Mouse (Mus musculus): Measurements from ENCODE around the gene Tab1.

Tab1 gene

DNA sequence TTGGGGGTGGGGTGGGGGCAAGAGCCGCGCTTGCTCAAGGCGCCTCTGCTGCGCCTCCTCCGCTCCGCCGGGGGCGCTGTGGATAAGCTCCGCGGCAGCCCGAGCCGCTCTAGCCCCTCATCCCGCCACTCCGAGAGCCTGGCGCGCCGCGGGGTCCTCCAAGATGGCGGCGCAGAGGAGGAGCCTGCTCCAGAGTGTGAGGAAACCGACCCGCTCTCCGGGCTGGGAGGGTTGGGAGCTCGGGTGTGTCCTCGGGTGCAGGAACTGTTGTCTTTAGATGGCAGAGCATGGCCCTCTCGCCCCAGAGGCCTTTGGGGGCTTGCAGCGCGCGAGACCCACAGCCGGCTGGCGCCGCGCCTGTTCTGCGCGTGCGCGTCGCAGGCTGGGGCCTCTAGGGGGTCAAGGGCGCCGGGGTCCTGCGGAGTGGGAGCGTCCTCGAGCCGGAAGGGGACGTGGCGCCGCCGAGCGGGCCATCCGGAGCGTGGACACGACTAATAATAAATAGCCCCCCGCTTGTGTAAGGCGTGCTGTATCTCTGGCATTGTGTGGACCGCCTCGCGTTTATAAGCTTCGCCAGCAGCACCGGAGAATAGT is at the start of gene Tab1:
Gene Tab1 (plus strand): TSS at position 135 of the 594 bp plus-strand sequence.
- DNase-seq = peak; percentile 83 to 89

DNA sequence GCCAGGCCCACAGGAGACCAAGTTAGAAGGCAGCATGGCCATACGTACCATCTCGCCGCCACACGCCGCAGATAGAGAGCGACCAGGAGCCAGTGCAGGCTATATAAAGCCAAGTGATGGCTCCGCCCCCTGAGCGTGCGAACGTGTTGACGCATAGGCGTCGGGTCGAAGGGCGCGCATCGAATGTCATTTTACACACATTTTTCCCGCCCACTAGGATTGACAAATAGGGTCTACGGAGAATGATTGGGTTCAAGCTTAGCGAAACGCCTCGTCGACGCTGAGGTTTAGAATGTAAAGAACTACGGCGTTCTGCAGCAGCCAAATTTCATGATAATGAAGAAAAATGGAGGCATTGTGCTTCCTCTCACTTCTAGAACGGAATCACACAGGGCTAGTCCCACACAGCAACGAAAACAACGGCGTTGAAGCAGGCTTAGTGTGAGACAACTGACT is 49.6 kb upstream of the Tab1 start:
- DNase-seq = peak; percentile 95 to 98

DNA sequence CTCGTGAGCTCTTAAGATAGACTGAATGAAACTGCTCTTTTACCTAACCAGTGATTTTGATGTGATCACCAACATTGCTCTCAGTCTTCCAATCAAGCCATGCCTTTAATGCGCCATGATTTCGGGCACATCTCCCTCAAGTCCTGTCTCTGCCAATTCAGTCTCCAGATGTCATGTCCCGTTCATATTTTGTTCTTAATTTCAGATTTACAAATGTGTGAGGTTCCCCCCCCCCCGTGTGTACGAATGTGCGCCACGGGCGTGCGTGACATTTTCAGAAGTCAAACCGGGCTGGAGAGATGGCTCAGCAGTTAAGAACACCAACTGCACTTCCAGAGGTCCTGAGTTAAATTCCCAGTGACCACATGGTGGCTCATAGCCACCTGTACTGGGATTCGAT is 49.2 kb upstream of the Tab1 start:
- peak in 1 of 2 experiments; percentile 21 for DNase-seq

DNA sequence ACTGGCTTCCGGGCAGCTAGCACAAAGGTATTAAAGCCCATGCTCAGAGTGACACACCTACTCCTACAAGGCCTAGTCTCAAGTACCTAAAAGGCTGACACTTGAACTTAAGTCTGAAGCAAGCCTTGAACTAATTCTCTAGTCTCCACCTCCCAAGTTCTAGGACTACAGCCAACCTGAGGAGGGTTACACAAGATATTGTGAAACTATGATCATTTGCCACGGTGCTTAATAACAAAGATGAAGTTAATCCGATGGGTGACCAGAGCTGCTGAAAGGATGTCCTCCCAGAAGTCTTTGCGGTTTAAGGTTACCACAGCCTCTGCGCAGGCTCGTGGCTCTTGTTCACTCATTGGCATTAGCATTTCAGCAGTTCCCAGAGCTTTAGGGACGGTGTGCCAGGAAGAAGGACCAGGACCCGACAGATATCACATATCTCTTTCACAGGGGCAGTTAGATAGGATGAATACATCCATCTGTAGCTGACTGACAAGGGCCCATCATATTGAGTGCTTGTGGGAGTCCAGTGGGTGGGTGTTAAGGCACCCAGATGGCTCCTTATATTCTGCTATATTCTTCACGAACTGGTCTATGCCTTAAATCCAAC is 45.4 kb upstream of the Tab1 start:
- no peak for DNase-seq

DNA sequence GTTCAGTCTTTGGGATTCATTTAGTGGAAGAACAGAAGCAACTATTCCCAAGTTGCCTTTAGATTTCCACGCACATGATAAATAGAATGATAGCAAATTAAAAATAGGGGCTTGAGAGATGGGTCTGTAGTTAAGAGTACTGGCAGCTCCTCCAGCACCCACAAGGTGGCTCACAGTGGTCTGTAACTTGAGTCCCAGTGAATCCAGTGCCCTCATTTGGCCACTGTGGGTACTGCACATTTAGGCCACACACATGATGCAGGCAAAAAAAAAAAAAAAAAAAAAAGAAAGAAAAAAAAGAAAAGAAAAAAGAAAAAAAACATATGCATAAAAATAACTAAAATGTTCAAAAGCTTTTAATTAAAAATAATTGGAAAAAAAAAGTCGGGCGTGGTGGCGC is 44.3 kb upstream of the Tab1 start:
- peak; percentile 80 to 89 for DNase-seq

DNA sequence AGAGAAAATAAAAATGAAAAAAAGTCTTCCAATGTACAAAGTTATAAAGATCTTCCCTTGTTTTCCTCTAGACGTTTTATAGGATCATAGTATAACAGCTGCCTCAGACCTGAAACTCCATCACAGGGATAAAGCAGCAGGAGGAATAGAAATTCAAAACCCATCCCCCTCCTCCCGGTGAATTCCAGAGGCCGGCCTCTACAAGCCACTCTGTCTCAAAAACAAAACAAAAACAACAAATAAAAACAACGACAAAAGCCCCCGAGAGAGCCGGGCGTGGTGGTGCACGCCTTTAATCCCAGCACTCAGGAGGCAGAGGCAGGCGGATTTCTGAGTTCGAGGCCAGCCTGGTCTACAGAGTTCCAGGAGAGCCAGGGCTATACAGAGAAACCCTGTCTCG is 42.8 kb upstream of the Tab1 start:
- no peak for DNase-seq

DNA sequence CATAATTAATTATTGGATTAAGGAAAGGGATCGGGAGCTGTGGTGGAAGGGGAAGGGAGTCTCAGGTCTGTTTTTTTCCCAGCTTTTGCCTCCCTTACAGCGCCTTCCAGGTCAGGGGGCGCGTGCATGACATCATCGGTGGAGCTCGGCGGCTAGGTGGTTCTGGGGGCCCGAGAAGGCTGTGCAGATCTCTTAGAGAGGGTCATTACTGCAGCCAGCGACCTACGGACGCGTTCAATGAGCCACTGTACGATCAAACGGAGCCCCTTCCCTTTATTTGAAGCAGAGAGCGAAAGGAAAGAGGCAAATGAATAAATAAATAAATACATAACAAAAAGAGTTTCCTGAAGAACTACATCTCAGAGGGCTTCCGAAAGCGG is 42.2 kb upstream of the Tab1 start:
- no peak for DNase-seq

DNA sequence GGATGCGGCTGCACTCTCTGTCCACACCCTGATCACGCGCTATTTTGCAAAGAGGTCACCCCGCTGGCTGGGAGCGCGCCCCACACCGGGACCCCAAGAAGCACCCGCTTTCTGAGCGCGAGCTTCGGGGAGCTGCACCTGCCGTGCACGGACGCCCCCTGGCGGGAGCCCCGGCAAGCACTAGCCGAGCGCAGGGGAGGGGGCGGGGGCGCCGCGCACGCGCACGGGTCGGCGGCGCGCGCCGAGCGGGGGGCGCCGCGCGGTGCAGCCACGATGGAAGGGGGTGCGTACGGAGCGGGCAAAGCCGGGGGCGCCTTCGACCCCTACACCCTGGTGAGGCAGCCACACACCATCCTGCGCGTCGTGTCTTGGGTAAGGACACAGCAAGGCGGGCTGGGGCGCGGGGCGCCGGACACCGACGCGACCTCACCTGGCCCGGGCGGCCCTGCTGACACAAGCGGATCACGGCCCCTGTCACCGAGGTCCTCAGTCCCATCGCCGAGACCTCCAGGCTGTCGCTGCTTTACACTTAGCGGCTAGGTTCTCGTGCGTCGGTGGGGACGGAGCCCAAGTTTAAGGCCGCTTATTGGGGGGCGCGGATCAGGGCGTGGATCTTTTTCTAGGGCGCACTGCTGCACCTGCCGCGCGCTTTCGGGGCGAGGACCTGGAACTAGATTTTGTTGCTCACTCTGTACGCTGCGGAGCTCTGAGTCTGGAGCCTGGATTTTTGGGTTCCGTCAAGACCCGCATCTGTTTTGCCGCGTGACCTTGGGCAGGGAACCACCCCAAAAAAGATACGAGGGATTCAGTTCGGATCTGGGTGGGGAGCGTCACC is 41.6 kb upstream of the Tab1 start, which contains the start of the genes Syngr1 and Rpl3:
Gene Syngr1 (plus strand): TSS at position 214 of the 835 bp plus-strand sequence.
Gene Rpl3 (minus strand): TSS at position 748 of the 835 bp plus-strand sequence.
- peak; percentile 45 to 76 for DNase-seq

DNA sequence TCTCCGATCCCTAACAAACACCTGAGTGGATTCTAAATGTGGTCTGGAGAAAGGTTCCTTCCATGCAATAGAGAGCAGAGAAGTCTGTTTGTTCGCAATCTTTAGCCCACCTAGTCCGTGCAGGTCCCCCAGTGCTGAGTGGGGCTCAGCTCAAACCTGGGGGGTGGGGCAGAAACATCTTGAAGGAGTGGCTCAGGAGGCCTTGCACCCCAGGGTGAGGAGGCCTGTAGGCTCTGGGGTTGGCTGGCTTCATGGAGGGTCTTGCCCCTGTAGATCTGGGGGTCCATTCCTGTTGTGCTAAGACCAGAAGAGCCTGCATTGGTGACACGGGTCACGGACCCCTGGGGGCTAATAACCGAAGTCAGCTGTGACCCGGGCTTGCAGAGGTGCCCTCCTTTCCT is 40.9 kb upstream of the Tab1 start:
- DNase-seq = no peak

DNA sequence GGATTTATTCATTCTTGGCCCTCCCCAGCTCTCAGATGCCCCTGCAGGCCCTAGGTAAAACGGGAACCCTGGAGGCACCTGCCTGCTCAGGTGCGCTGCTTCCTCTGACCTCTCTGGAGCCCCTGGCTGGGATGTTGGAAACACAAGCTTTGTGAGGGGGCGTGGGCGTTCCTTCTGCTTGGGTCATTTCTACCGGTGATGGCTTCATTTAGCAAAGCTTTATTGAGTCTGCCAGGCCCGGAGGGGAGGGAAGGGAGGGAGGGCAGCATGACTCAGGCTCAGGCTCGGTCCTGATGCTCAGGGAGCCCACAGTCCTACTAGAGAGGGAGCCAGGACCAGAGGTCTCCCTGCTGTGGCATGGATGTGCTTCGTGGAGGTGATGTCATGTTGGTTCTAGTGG is 40.3 kb upstream of the Tab1 start:
- no peak for DNase-seq

DNA sequence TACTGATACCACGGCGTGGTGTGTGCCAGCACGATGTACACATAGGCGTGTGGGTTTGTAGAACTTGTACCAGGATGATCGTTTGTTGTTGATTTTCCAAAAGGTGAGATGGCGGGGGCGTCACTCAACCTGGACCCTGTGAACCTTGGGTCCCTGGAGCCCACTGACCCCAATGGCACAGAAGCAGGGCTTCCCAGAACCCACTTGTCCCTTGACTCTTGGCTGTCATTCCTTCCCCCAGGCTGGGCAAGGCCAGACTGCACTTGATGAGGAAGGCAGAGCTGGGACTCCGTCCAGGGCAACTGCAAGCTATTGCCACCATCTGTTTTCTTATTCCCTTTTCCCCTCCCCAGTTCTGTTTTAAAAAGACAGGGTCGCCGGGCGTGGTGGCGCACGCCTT is 38.7 kb upstream of the Tab1 start:
- DNase-seq = no peak

DNA sequence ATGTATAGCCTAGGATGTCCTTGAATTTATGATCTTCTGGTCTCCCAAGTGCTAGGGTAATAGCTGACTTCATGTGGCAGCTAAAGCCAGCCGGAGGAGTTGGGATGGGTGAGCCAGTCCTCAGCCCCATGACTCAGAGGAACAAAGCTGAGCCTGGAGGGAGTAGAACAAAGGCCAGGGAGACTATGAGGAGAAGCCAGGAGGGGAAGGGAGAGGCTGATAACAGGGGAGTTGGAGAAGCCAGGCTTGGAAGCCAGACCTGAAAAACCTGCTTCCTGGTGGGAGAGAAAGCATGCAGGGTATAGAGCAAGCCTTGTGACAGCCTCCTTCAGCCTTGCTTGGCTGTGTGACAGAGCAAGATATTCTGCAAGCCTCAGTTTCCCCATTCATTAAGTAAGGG is 37.3 kb upstream of the Tab1 start:
- no peak for DNase-seq

DNA sequence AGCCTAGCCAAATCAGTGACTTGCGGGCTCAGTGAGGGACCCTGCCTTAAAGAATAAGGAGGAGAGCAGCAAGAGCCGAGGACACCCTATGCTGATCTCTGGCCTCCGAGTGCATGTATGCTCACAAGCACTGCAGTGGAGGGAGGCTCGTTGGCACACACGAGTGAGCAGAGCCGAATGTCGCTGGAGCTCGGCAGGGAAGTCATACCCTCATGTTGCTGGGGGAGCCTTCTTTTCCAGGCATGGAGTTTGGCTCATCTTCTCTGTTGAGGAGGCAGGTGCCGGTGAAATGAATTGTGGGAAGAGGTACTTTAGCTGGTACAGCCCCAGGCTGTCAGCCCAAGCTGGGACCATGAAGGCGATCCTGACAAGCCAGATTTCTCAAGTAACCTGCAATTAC is 36.5 kb upstream of the Tab1 start:
- no peak for DNase-seq

DNA sequence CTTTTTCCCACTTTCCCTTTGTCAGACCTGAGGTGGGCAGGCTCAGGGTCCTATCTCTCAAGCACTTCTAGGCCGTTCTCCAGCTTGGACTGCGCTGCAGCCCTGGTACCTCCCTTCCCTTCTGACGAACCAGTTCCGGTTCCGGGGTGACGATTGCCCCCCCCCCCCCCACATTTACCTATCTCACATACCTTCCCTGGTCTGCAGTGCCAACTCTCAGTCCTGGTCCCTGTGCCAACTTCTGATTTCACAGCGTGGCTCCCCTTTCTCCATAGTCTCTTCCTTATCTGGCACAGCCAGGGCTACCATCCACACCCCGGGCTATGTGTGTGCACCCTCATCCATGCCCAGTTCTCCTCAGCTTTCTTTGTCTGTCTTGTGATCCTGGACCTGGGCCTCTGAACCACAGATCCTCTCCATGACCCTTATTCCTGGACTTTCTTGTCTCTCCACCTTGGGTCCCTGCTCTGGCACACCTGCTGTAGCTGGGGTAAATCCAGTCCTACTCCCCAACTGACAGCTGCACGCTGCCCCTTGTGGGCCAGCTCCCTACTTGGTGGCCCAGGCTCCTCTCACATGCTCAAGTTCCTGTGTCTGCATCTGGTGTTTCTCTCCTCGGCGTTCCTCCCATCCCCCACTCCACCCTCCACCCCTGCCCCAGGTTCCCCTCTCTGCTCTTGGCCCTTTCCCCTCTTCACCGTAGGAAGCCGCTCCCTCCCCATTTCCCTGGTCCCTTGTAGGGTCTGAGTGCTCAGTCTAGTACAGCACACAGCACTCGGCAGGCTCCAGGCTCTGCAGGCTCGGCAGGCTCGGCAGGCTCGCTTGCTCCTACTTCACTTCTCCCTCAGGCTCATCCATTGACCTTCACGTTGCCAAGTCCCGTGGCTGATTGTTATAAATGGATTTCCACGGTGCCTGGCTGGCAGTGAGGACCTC is 35.7 kb upstream of the Tab1 start:
- no peak for DNase-seq

DNA sequence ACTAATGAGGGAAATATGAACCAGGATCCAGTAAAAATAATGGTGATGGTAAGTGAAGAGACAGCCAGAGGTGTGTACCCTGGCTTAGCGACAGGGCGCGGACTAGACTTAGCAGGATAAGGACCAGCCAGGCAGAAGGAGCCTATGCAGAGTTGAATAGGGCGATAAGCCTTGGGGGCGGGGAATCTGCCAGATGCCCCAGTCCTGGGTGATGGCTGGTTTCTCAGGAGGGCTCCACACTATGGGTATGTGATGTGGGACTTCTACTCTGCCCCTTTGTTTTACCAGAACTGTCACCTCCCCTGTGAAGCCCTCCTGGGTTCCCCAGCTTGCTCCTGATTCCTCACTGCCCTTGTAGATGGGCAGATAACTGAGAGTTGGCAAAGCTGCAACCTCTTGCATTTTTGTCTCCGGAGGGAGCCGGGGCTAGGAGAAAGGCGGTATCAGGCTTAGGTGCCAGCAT is 34.9 kb upstream of the Tab1 start:
- DNase-seq = no peak

DNA sequence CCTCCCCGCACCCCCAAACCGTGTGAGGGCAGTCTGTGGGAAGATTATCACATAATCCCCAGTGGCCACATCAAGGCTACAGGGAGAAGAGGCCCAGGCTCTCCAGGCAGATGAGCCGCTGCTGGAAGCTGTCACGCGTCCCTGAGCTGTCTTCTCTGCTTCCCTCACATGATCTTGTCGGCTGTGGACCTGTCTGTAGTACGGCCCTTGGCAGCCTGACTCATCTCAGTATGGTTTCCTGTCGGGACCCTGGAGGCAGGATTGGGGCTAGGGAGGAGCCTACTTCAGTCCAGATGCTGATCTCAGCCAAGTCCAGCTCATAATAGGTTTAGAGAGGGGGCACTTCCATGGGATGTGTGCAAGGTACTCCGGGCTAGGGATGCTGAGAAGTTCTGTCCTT is 34.1 kb upstream of the Tab1 start:
- DNase-seq = no peak

DNA sequence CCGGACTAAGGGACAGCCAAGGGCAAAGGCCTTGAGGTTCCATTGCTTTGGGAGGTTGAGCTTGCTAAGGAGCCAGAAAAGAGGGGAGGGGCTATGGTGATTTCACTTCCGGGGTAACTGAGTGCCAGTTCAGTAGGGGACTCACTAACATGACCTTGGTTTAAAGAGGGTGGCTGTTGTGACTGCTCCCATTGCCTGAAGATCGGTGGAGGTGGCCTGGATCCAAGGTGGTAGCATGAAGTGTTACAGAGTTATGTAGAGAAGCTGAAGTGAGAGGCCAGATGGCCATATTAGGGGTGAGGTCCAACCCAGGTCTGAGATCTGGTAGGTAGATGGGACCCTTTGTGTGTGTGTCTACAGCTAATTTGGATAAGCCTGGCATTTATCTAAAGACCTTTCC is 33.5 kb upstream of the Tab1 start:
- DNase-seq = no peak

DNA sequence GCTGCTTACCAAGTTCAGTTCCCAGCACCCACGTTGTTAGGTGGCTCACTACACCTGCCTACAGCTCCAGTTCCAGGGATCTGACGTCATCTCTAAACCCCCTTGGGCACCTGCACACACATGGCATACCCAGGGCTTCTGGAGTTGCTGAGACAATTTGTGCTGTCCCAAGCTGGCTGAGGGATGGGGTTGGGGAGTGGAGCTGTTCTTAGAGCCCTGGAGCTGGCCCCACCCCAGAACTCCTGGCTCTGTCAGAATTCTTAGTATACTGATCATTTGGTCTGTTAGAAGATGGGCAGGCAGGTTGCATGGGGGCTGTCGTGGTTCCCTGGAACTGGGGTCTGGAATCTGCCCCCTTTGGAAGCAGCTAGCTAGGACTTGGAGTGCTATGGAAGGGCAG is 32.7 kb upstream of the Tab1 start:
- no peak for DNase-seq

DNA sequence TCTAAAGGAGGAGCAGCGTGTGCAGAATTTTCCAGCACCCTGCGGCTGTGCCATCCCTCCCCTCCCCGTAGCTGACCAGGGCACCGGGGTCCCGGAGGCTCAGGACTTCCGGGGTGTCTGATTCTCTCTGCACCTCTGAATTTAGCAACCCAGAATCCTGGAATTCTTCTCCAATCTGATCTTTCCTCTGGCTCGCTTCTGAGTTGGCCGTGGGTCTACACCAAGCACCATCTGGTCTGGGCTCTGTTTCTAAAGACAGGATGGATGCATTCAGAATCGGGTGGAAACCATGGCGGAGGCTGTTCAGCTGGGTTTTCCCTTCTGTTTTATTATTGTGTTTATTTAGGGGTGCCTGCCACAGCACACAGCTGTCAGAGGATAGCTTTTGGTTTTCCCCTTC is 32.1 kb upstream of the Tab1 start:
- DNase-seq = no peak

DNA sequence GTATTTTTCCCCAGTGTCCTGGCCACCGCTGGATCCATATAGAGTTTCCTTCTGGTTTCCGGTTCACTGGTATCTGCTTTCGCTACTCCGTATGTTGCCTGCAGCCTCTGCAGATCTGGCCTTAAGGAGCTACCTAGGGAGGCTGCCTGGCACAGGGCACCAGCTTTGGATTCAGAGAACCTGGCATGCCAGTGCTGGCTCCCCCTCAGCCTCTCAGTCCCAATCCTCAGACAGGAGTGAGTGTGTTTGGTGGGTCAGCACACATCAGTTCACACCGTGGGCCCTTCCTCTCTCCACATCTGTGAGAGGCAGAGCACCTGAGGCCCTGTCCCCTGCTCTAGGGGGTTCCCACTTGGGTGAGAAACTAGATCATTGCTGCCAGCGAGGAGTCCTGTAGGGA is 31.4 kb upstream of the Tab1 start:
- no peak for DNase-seq

DNA sequence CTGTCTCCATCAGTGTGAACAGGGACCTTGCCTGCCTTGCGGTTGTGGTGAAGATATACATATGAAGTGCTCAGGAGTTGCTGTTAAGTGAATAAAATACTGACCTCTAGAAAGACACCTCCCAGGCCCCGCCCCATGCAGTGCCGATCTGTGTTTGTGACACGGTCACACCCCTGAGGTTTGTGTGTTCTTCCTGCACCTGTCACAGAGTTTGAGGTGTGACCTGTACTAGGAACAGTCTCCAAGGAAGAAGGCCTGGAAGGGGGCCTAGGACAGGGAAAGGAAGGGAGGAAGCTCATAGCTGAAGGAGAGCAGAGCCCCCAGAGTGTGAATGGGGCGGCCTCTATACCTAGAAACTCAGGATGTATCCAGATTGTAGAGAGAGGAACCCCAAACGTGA is 30.4 kb upstream of the Tab1 start:
- DNase-seq = no peak

DNA sequence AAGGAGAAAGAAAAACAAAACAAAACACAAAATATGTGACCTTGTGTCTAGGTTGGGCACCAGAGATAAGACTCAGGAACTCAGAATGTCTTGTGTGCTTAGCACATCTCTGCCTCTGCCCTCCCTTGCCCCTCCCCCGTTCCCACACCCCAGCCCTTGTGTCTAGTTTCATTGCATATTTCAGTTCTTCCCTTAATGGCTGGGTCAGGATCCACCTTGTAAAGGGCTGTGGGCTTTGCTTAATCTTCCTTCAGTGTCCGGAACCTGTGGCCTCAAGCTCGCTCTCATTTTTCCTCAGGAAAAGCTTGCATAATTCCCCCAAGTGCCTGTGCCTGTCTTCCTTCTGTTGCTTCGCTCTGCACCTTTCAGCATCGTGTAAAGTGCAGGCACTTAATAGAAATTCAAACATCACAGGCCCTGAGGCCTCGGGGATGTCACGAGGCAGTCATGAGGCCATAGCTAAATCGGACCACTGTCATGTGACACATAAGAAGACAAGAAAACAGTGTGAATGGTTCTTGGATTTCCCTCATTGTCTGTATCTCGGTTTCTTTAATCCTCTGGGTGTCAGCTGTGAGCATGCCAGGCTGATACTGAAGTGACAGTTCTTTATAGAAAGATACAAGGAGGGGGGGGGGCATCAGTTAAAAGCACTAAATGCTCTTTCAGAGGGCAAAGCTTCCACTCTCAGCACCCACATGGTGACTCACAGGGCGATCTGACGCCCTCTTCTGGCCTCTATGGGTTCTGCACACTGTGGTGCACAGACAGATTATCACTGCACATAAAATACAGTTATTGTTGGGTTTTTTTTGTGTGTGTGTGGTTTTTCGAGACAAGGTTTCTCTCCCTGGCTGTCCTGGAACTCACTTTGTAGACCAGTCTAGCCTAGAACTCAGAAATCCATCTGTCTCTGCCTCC is 27.2 kb upstream of the Tab1 start:
- no peak for DNase-seq

Measured in spleen, adult 18-20 months (tissue).